Mouse (Mus musculus) right cerebral cortex, postnatal 14 days (tissue): ENCODE data around the gene Tnfrsf9.

Experiments
- DNase-seq: peaks from one replicate; pipeline ENCODE4 v3.0.0; 2022

Gene Tnfrsf9

DNA sequence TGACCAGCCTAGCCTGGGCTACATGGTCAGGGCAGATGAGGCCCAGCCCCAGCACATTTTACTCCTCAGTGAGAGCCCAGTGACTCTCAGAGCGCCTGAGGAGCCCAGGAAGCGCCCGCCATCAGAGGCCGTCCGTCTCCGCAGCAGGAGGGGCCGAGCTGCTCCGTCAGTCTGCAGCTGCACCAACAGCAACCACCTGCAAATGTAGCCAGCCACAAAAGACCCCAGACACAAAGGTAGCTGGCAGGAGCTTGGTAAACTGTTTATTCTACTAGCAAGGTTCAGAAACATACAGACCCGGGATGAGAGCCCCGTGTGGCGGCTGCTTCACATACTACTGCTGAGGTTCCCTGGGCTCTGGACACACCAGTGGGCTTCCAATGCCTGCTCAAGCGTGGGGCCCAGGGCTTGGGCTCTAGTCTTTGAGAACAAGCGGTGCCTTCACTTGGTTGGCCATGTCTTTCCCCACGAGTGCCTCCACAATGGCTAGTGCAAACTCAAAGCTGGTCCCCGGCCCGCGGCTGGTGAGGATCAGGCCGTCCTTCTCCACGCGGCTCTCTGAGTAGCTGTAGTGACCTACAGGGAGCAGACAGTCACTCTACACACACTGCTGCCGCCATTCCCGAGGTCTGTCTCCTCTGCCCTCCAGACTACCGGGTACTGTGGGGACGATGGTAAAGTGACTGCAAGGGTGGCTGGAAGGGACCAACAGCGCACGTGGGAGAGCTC lies 17.3 kb upstream of the Tnfrsf9 start:
- DNase-seq, result peak; percentile 5

DNA sequence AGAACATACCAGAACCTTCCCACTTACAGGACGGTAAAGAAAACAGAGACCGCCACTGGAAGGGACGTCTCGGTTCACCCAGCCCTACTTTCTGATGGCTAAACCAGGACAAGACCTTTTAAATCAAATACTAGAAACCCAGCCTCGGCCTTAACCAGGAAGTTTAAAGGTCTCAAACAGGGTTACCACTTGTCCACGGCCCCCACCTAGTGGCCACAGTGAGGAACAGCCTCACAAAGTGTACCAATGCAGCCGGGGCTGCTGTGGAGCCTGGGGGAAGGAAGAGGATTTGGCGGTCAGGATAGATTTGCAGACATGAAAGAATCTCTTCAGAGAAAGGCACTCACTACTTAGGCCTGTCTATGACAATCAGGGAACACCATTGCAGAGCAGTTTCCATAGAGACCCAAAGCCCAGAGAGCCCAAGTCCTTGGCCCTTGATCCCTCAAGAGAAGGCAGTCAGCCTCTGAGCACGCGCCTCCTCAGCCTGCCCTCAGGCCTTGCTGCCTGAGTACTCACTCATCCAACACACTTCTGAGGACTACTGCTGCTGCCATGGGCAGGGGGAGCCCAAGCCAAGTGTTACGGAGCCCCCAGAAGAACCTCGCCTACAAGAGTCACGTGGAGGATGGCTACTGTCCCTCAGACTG lies 15.5 kb upstream of the Tnfrsf9 start:
- DNase-seq, result peak; percentile 54

DNA sequence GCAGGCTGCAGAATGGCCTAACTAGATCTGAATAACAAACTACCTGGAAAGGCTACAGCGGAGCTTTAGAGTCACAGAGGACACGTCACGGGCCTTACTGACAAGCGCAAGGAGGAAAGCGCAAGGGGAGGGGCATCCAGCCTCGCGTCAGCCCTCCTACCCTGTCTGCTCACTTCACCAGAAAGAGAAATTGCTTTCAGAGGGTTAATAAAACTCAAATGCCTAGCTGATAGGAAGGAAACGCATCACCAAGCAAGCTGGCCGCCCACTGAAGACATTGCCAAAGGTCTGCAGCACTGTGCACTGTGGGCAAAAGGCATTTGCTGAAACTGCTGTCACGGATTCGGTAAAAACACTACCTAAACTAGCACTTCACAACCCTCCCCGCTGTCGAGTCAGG lies 13.9 kb upstream of the Tnfrsf9 start:
- DNase-seq, result no peak

DNA sequence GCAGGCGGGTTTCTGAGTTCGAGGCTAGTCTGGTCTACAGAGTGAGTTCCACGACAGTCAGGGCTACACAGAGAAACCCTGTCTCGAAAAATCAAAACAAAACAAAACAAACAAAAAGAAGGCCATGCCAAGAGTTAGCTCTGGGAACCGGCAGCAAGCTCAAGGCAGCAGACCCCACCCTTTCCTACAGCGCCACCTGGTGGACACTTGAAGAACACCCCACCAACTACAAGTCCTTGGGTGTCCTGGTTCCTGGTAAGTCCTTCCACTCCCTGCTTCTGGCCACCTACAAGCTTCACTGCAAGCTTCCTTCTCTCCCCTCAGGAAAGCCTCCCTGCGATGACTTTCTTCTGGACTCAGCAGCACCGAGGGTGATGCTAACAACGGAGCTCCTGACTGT lies 12.7 kb upstream of the Tnfrsf9 start:
- peak; percentile 84 for DNase-seq

DNA sequence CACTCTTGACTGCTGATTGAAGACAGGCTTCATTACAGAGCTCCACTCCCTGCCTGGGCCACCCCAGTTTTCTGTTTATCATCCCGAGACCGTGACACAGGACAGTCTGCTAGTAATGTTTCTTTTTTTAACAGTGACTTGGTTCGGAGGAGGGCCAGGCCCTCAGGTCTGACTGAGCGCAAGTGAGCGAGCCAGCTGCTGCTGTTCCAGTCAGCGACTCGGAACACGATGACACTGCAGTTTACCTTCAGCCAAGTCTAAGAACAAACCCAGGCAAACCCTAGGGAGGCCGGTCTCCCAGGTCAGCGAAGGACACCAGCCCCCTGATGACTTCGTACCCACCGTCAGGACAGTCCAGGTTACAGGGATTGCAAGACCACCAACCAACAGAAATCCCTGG lies 12.3 kb upstream of the Tnfrsf9 start:
- DNase-seq, result no peak

DNA sequence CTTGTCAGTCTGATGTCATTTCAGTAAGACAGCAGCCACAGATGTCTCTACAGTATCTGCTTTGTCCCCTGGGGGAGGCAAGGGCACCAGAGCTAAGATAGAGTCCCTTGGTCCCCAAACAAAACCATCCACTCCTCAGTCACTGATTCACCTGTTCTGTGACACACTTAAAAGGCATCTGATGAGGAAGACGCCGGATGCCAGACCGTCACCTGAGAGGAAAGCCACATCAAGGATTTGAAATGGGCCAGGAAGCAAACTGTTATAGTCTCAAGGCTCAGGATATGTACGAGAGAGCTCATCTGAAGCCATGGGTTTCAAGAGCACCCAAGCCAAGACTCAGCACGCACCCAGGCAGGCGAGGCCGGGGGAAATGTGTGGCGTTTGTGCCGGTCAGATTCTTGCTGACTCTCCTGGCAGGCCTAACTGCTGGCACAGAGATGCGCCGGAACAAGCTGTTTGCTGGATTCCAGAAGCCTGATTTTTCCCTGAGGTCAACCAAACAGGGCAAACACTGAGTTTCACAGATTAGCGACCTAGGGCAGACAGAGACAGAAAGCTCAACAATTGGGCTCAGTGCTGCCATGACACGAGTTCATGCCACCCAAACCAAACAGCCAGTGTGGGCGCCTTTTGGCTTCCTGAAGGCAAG lies 11.1 kb upstream of the Tnfrsf9 start:
- DNase-seq, result no peak

DNA sequence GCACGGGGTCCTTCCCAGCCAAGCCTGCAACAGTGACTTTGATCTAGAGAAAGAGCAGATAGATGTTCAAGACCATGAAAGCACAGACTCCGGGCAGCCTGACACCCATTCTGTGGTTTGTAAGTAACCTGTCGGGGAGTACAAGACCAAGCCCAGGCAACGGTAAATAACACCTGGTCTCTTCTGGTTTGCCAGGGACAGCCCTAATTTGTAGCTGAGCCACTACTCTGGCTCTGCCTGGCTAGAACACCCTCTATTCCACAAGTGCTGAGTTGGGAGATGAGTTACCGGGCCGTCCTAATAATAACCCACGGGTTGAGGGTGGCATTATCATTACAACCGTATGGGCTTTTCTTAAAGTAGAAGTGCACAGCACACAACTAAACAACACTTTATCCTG lies 7.3 kb upstream of the Tnfrsf9 start:
- no peak for DNase-seq

DNA sequence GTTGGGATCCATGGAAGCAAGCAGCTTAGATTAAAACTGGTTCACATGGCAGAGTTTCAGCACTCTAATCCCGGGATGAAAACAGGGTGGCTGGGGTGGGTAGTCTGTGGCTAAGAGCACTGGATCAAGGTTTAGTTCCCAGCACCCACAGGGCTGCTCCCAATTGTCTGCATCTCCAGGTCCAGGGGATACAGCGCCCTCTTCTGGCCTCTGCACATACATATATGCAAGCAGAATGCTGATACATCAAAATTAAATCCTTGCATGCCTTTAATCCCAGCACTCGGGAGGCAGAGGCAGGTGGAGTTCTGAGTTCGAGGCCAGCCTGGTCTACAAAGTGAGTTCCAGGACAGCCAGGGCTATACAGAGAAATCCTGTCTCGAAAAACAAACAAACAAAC lies 5.8 kb upstream of the Tnfrsf9 start:
- peak; percentile 37 for DNase-seq

DNA sequence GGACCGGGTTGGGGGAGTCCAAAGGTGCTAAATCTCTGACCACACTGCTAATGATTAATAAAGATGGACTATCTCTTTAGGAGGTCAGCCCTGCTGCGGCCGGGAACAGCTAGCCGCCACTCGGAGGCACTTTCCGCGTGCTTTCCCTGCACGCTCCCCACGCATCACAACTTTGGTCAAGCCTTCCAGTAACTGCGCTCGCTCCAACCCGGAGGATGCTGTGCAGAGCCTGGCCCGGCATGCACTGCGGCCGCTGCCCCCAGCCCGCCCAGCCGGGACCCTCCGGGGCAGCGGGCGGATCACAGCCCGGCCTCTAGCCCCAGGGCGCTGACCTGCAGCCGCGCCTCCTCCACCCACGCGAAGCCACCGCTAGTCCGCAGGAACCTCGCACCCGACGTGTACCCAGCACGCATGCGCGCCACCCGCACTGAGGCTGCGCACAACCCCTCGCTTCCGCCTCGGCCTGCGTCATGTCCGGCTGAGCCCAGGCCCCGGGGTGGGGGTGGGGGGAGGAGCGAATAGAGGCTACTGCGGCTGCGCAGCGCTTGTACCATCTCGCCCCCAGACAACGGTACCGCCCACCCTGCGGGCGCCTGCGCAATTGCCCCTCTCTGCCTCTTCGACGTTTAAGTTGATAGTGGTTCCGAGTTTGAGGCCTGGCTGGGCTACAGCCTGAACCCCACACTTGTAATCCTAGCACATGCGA lies 4.8 kb upstream of the Tnfrsf9 start:
- peak; percentile 99 for DNase-seq

DNA sequence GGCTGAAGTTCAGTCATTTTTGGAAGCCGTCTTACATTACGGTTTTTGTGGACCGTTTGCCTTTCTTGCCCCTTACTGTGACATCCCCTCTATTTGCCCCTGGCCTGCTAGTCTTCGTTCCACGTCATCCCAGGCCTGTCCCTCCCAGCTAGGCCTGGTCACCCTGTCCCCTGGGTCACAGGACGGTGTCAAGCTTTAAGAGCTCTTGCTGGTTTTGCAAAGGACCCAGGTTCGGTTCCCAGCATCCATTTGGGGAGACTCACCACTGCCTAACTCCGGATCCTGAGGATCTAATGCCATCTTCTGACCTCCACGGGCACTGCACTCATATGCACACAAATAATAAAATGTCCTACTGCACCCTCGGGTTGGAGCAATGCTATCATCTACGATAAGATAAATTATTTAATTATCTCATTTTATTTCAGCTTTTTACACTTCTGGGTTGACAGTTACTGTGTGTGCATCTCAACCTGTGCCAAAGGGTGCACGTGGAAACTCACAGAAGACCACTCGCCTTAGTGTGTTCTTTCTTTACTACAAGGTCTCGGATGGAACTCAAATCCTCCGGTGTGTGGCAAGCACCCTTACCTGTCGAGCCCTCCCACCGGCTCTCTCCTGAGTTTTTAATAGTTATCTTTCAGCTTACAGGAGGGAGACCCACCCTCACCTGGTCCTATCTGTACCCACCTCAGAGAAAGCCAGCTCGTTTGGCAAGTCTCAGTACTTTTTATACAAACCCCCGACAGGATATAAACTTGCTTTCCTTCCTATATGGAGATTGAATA lies 4.0 kb upstream of the Tnfrsf9 start:
- no peak for DNase-seq

DNA sequence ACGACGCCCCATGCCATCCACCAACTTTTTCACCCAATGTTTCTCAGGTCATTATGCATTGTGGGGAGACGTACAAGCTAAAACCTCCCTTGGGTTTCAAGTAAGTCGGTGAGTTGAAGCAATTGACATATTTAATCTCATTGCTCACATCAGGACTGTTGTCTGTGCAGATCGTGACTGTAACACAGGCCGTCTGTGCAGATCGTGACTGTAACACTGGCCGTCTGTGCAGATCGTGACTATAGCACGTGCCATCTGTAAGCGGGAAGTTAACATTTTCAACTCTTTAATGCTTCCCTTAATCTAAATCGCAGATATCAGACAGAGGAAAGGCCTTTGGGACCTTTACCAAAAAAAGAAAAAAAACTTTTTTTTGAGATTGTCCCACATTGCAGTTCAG lies 619 bp upstream of the Tnfrsf9 start:
- DNase-seq, result no peak

DNA sequence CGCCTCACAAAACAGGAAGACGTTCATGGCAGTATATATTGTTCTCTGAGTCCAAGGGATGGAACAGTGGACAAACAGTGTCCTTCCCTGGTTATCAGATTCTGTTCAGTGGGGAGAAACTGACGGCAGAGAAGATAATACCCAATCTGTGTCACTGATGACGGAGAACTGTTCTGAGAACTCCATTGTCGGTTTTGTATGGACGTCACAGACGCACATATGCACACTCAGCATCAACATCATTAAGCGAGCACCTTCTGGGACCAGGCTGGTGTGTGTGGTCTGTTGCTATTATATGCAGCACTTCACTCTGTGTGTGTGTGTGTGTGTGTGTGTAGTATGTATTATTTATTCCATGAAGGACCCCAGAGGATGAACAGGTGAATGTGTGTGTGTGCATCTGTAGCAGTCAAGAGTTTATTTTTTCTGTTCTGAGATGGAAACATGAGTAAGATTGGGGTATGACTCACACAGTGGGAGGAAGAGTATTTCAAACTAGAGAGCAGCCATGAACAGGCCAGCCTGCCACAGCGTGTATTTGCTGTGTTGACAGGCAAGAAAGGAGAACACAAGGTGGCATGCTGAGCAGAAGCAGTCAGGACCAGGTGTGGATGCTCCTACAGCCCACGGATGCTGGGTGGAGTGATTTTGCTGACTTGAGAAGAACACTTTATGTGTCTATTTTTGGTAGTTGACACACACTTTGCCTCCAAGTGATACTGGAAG lies 982 bp downstream of the Tnfrsf9 start:
- DNase-seq, result no peak

DNA sequence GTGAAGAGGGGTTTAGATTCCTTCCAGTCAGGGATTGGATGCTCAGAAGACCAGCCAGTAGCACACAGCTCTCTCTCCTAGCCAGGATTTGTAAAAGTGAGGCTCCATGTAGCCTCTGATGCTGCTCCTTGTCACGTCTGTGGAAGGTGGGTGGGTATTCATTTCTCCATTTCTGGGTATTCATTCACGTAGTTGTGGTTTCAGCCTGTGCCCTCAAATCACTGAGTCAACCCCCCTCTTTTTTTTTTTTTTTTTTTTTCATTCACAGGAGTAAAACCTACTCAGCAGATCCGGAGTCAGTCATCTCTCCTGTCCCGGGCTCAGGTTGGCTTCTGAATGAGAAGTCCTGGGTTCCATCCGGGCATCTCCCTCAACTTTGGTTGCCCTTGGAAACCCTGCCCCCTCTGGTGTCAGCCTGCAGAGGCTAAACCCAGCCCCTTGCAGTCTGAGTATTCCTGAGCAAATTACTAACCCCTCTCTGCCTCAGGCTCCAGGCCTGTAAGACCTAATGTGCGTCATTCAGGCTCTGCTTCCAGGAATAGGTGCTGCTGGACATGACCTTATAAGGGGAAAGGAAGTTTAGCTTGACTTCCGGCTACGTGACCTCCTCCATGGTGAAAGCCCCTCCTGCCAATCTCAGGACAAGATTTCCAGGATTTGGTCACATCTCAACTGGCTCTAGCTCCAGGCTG lies 3.1 kb downstream of the Tnfrsf9 start:
- DNase-seq, result no peak

DNA sequence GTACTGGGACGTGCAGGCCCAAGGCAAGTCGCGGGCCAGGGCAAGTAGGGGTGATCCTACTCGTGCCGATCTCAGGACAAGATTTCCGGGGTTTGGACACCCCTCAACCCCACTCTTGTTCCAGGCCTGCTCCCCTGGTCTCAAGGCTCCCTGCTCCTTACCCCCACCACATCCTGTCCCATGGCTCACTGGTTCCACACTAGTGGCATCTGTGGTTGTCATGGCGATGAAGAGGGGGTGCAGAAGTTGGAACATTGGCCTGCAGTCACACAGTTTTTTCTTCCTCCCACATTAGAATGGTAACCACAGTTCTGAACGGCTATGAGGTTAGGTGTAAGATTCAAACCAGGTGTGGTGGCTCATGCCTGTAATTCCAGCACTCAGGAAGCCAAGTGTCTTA lies 6.8 kb downstream of the Tnfrsf9 start:
- DNase-seq, result no peak

DNA sequence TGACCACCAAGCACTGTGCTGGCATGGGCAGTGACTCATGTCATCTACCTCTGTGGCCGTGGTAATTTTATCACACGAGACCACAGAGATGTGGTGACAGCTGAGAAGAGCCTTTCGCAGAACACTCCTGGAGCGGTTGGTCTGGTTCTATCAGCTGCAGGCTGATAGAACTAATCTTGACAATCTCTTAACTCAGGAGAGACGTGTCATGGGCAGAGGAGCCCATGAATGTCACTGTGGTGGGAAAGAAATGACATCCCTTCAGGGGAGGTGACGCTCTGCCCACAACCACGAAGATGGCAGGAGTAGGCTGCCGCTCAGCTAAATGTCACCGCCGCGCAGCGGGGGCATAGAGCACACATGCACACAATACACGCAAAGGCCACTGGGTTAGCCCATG lies 9.9 kb downstream of the Tnfrsf9 start:
- no peak for DNase-seq

DNA sequence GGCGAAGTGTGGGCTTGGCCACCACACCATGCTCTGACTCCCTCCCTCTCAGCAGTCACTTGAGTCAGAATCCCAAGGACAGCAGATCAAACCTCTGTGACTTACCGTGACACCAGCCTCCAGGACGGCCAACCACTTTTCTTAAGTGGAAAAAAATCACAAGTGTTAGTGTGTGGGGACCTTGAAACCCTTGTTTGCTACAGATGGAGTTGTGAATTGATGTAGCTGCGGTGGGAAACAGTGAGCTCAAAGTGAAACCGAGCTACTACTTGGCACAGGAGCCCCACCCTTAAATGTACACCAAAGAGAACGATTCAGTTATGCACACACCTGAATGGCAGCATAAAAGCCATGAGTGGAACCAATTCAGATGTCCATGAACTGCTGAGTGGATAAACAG lies 10.6 kb downstream of the Tnfrsf9 start:
- no peak for DNase-seq

DNA sequence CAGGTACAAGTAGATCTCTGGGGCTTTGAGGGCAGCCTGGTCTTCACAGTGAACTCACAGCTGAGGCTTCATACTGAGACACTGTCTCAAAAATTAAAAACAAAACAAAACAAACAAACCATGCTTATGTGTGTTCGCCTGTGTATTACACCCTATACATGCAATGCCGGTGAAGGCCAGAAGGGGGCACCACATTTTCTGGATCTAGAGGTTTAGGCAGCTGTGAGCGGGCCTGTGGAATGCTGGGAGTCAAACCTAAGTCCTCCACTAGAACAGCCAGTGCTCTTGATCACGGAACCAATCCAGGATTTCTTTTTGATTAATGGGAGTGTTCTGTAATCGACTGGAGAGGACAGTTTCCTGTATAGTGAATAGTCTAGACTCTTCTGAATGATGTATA lies 11.6 kb downstream of the Tnfrsf9 start:
- no peak for DNase-seq

DNA sequence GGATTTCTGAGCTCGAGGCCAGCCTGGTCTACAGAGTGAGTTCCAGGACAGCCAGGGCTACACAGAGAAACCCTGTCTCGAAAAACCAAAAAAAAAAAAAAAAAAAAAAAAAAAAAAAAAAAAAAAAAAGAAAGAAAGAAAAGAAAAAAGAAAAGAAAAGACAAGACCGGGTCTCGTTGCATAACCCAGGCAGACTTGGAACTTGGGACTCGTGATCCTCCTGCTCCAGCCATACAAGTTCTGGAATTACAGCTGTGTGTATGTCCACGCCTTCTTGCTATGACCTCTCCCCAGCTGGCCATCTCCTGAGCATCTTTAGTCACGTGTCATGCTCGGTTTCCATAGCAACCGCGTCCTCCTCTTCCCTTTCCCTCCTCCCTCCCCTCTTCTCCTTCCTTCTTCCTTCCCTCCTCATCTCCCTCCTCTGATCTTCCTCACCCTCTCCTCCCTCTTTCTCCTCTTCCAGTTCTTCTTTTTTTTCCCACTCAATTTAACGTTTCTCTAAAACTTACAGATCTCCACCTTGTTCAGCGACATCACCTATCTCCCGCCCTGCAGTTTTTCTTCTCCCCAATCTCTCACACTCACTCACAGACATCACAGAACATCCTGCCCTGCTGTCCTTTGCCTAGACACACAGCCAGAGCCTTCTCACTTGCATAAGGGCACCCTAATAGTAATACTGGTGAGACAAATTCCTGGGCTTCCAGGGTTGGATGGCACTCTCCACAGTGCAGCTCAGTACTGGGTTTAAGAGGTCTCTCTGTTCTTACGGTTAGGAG lies 12.8 kb downstream of the Tnfrsf9 start:
- no peak for DNase-seq

DNA sequence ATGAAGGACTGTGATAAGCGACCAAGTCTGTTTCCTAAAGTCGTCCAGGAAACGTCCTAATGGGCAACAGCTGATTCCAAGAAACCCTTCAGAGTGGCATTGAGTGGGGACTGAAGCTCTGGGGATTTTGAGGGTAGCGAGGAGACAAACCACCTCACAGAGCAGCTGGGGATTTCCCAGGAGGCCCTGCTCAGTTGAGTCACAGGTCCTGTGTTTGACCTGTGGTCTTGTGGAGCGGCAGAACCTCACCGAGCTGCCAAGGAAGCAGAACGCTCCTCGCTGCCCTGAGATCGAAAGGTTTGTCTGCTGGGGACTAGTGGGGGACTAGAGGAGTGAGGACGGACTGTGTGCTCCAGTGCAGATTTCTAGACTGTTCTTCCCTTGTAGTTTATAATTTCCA lies 13.4 kb downstream of the Tnfrsf9 start:
- no peak for DNase-seq

DNA sequence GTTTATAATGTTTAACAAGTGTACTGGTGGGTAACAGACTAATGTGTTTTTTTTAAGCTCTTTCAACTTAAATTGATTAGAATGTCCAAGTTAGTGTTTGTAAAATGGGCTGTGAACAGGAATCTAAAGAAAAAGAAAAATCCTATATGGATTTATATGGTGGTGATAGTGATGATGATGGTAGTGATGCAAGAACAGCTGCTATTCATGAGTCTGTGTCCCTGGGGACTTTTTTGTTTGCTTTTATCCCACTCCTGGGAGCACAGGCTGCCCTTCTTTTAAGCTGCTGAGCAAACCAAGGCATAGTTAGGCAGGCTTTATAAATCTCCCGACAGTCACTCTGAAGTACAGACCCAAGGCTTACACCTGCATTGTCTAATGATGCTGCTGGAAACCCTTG lies 19.1 kb downstream of the Tnfrsf9 start:
- DNase-seq, result no peak
